Mouse (Mus musculus): ENCODE data around the gene Sox12.
A peak's percentile ranks its signal among the peaks of the same experiment; 100 is the strongest.

Gene Sox12

GRCm38 (mm10) chr2:152413158-152413764 lies 15.4 kb upstream of the Sox12 start:
- no peak for TF ChIP-seq GATA4 (IDR thresholded peaks at IDR 0.05; ENCODE audit: insufficient replicate concordance, low read length)

GRCm38 (mm10) chr2:152412526-152413157 lies 14.8 kb upstream of the Sox12 start:
- TF ChIP-seq GATA4 (IDR thresholded peaks at IDR 0.05; ENCODE audit: insufficient replicate concordance, low read length) = no peak

- no peak for TF ChIP-seq GATA4 (IDR thresholded peaks at IDR 0.05; ENCODE audit: insufficient replicate concordance, low read length)
Measured at GRCm38 (mm10) chr2:152411471-152411870, 13.6 kb upstream of the Sox12 start.

- no peak for TF ChIP-seq GATA4 (IDR thresholded peaks at IDR 0.05; ENCODE audit: insufficient replicate concordance, low read length)
Measured at GRCm38 (mm10) chr2:152410971-152411371, 13.1 kb upstream of the Sox12 start.

GRCm38 (mm10) chr2:152409781-152410180 lies 11.9 kb upstream of the Sox12 start:
- TF ChIP-seq GATA4 (IDR thresholded peaks at IDR 0.05; ENCODE audit: insufficient replicate concordance, low read length) = no peak

GRCm38 (mm10) chr2:152406126-152406525 lies 8.3 kb upstream of the Sox12 start:
- TF ChIP-seq GATA4 (IDR thresholded peaks at IDR 0.05; ENCODE audit: insufficient replicate concordance, low read length) = no peak

GRCm38 (mm10) chr2:152399122-152399542 lies 1.3 kb upstream of the Sox12 start:
- TF ChIP-seq GATA4 (IDR thresholded peaks at IDR 0.05; ENCODE audit: insufficient replicate concordance, low read length) = no peak

GRCm38 (mm10) chr2:152398691-152399090 lies 828 bp upstream of the Sox12 start:
- TF ChIP-seq GATA4 (IDR thresholded peaks at IDR 0.05; ENCODE audit: insufficient replicate concordance, low read length) = no peak; the same call in 1 of the 2 replicates

- TF ChIP-seq GATA4 (IDR thresholded peaks at IDR 0.05; ENCODE audit: insufficient replicate concordance, low read length) = no peak
Measured at GRCm38 (mm10) chr2:152397004-152397589, 766 bp downstream of the Sox12 start.

- no peak for TF ChIP-seq GATA4 (IDR thresholded peaks at IDR 0.05; ENCODE audit: insufficient replicate concordance, low read length)
Measured at GRCm38 (mm10) chr2:152396110-152397003, 1.5 kb downstream of the Sox12 start.

- no peak for TF ChIP-seq GATA4 (IDR thresholded peaks at IDR 0.05; ENCODE audit: insufficient replicate concordance, low read length)
Measured at GRCm38 (mm10) chr2:152395271-152395920, 2.5 kb downstream of the Sox12 start.

- peak; percentile 78; the same call in 1 of the 2 replicates for TF ChIP-seq GATA4 (IDR thresholded peaks at IDR 0.05; ENCODE audit: insufficient replicate concordance, low read length)
Measured at GRCm38 (mm10) chr2:152393225-152394017, 4.4 kb downstream of the Sox12 start.

GRCm38 (mm10) chr2:152392786-152393185 lies 5.1 kb downstream of the Sox12 start:
- TF ChIP-seq GATA4 (IDR thresholded peaks at IDR 0.05; ENCODE audit: insufficient replicate concordance, low read length) = no peak

- TF ChIP-seq GATA4 (IDR thresholded peaks at IDR 0.05; ENCODE audit: insufficient replicate concordance, low read length) = no peak
Measured at GRCm38 (mm10) chr2:152384191-152384590, 13.7 kb downstream of the Sox12 start.
